Mouse (Mus musculus): ENCODE data around the gene 4930579F01Rik. TPM values are rescaled to one million over a fixed set of nuclear protein-coding genes. Genes with fewer than 3 reads are reported as not detected.
A peak's percentile ranks its signal among the peaks of the same experiment; 100 is the strongest.

Gene 4930579F01Rik
- polyA plus RNA-seq, 2 experiments, result 0.04 to 0.19 TPM

GRCm38 (mm10) chr3:138121461-138121860, 72.2 kb downstream of the 4930579F01Rik start:
- Histone ChIP-seq H3K27ac (replicated peaks; ENCODE audit: low read depth, low read length) (no peak overlapping the region), H3K4me1 (ENCODE audit: control insufficient read depth, insufficient read depth, low read length) (no peaks in the 10 kb centered on the region), H3K36me3 (ENCODE audit: control insufficient read depth, insufficient read depth, low read length) (no peaks in the 10 kb centered on the region), H3K9me3 (ENCODE audit: control insufficient read depth, low read length) (no peaks in the 10 kb centered on the region), H3K4me2 (replicated peaks; ENCODE audit: low read depth, low read length, severe bottlenecking) (no peak overlapping the region), H3K4me3 (replicated peaks; ENCODE audit: low read length) (no peak overlapping the region), H3K9ac (ENCODE audit: low read depth, low read length, severe bottlenecking) (no peak overlapping the region), H3K27me3 (ENCODE audit: control insufficient read depth, insufficient read depth, low read length) (no peaks in the 10 kb centered on the region)
- no peak for TF ChIP-seq POLR2A (IDR thresholded peaks at IDR 0.05; ENCODE audit: borderline replicate concordance, extremely low read depth, insufficient read depth, insufficient read length)
- DNase-seq (ENCODE audit: low spot score) (no peak), ATAC-seq (ENCODE audit: low FRiP score, low read depth) (no peak)
- WGBS, result 84% methylated on average over 2 of the region's 2 CpGs

GRCm38 (mm10) chr3:138119444-138120105, 74.0 kb downstream of the 4930579F01Rik start:
- TF ChIP-seq POLR2A (IDR thresholded peaks at IDR 0.05; ENCODE audit: borderline replicate concordance, extremely low read depth, insufficient read depth, insufficient read length), result no peak
- Histone ChIP-seq H3K9me3 (ENCODE audit: control insufficient read depth, low read length) (no peaks in the 10 kb centered on the region), H3K9ac (ENCODE audit: low read depth, low read length, severe bottlenecking) (no peak overlapping the region), H3K27ac (replicated peaks; ENCODE audit: low read depth, low read length) (no peak overlapping the region), H3K27me3 (ENCODE audit: control insufficient read depth, insufficient read depth, low read length) (no peaks in the 10 kb centered on the region), H3K4me1 (ENCODE audit: control insufficient read depth, insufficient read depth, low read length) (no peaks in the 10 kb centered on the region), H3K36me3 (ENCODE audit: control insufficient read depth, insufficient read depth, low read length) (no peaks in the 10 kb centered on the region), H3K4me3 (replicated peaks; ENCODE audit: low read length) (no peak overlapping the region), H3K4me2 (replicated peaks; ENCODE audit: low read depth, low read length, severe bottlenecking) (no peak overlapping the region)
- DNase-seq (ENCODE audit: low spot score) (no peak), ATAC-seq (ENCODE audit: low FRiP score, low read depth) (peak; percentile 77)
- WGBS, result 92% methylated on average over 16 of the region's 16 CpGs

- no peak for ATAC-seq (ENCODE audit: low FRiP score, low read depth)
- Histone ChIP-seq H3K9me3 (ENCODE audit: control insufficient read depth, low read length) (no peaks in the 10 kb centered on the region), H3K27me3 (ENCODE audit: control insufficient read depth, insufficient read depth, low read length) (no peaks in the 10 kb centered on the region), H3K27ac (replicated peaks; ENCODE audit: low read depth, low read length) (no peak overlapping the region), H3K9ac (ENCODE audit: low read depth, low read length, severe bottlenecking) (no peak overlapping the region), H3K36me3 (ENCODE audit: control insufficient read depth, insufficient read depth, low read length) (no peaks in the 10 kb centered on the region), H3K4me1 (ENCODE audit: control insufficient read depth, insufficient read depth, low read length) (no peaks in the 10 kb centered on the region), H3K4me2 (replicated peaks; ENCODE audit: low read depth, low read length, severe bottlenecking) (no peak overlapping the region), H3K4me3 (replicated peaks; ENCODE audit: low read length) (no peak overlapping the region)
- no peak for DNase-seq (ENCODE audit: low spot score)
- WGBS, result 67% methylated on average over 14 of the region's 14 CpGs
- TF ChIP-seq POLR2A (IDR thresholded peaks at IDR 0.05; ENCODE audit: borderline replicate concordance, extremely low read depth, insufficient read depth, insufficient read length), result no peak
Observed at GRCm38 (mm10) chr3:138118831-138119230, 74.8 kb downstream of the 4930579F01Rik start.

GRCm38 (mm10) chr3:138118392-138118791, 75.2 kb downstream of the 4930579F01Rik start:
- H3K4me3 ChIP-seq (replicated peaks; ENCODE audit: low read length), result no peak overlapping the region
- no peak overlapping the region for H3K27ac ChIP-seq (replicated peaks; ENCODE audit: low read depth, low read length)
- no peaks in the 10 kb centered on the region for H3K27me3 ChIP-seq (ENCODE audit: control insufficient read depth, insufficient read depth, low read length)
- WGBS, result 66% methylated on average over 6 of the region's 6 CpGs
- no peaks in the 10 kb centered on the region for H3K4me1 ChIP-seq (ENCODE audit: control insufficient read depth, insufficient read depth, low read length)
- no peak overlapping the region for H3K4me2 ChIP-seq (replicated peaks; ENCODE audit: low read depth, low read length, severe bottlenecking)
- H3K36me3 ChIP-seq (ENCODE audit: control insufficient read depth, insufficient read depth, low read length), result no peaks in the 10 kb centered on the region
- no peak overlapping the region for H3K9ac ChIP-seq (ENCODE audit: low read depth, low read length, severe bottlenecking)
- no peak for ATAC-seq (ENCODE audit: low FRiP score, low read depth)
- no peak for TF ChIP-seq POLR2A (IDR thresholded peaks at IDR 0.05; ENCODE audit: borderline replicate concordance, extremely low read depth, insufficient read depth, insufficient read length)
- DNase-seq (ENCODE audit: low spot score), result no peak
- H3K9me3 ChIP-seq (ENCODE audit: control insufficient read depth, low read length), result no peaks in the 10 kb centered on the region

GRCm38 (mm10) chr3:138116871-138117270, 76.8 kb downstream of the 4930579F01Rik start:
- no peak for DNase-seq (ENCODE audit: low spot score)
- TF ChIP-seq POLR2A (IDR thresholded peaks at IDR 0.05; ENCODE audit: borderline replicate concordance, extremely low read depth, insufficient read depth, insufficient read length), result no peak
- WGBS, result 94% methylated on average over 4 of the region's 4 CpGs
- Histone ChIP-seq H3K9ac (ENCODE audit: low read depth, low read length, severe bottlenecking) (no peak overlapping the region), H3K27ac (replicated peaks; ENCODE audit: low read depth, low read length) (no peak overlapping the region), H3K36me3 (ENCODE audit: control insufficient read depth, insufficient read depth, low read length) (no peaks in the 10 kb centered on the region), H3K27me3 (ENCODE audit: control insufficient read depth, insufficient read depth, low read length) (no peaks in the 10 kb centered on the region), H3K4me3 (replicated peaks; ENCODE audit: low read length) (no peak overlapping the region), H3K9me3 (ENCODE audit: control insufficient read depth, low read length) (no peaks in the 10 kb centered on the region), H3K4me1 (ENCODE audit: control insufficient read depth, insufficient read depth, low read length) (no peaks in the 10 kb centered on the region), H3K4me2 (replicated peaks; ENCODE audit: low read depth, low read length, severe bottlenecking) (no peak overlapping the region)
- no peak for ATAC-seq (ENCODE audit: low FRiP score, low read depth)

All from limb, embryonic 14.5 days (tissue).